Mouse (Mus musculus) spleen, postnatal 10 days (tissue): ENCODE measurements at regions not wholly inside any gene's neighbourhood (a gene's known extent, or its start where the extent isn't known, plus 50 kb on each side); places are given as distances from the start of the nearest gene placed in this dataset.
"Not testable (repeated sequence)": the region's sequence is repeated elsewhere in the genome, so short reads cannot be mapped to it uniquely, and the experiment has no call there.

Experiments
- DNase-seq, 2 experiments: peaks; one replicate each; pipeline ENCODE4 v3.0.0; 2021 to 2022; ENCODE audit warnings: low spot score in 2 of 2

DNA sequence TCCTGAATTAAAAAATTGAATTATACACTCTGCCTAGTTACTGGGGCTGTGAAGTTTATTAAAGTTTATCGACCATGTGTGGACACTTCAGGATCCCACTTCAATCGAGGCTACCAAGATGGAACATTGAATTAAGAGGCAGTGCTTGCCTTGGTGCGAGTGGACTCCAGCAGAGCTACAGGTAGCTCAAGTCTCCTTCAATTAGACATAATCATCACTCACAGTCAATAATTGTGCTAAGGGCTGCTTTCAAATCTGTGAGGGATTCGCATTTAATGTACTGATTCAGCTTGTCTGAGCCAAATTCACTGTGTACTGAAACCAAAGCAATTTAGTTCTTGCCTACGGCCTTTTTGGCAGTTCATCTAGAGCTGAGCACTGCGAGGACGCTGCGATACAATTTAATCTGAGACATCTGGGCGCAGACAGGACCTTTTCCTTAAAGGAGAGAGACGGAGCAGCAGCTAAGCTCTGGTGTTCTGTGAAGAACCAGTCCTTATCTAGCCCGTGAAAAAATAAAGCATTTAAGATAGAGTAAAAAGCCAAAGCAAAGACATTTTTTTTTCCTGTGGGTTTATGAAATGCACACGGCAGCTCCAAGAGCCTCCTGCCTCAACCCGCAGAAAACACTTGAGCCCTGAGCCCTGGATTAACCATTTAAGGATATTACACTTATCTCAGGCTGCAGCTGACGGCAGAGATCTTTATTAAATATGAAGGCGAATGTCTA lies 220.8 kb upstream of the Irx1 start:
- DNase-seq, result no peak

DNA sequence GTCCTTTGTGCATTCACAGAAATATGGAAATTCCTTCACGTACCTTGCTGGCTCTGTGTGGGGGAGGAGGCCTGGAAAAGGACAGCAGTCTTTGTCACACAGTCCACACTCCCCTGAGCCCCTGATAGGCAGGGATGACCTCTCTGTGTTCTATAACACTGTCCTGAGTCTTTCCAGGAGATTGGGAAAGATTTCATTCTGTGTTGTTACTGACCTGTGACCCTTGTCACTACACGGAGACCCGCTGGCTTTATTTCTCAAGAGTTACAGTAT lies 221.3 kb upstream of the Irx1 start:
- DNase-seq, result no peak

DNA sequence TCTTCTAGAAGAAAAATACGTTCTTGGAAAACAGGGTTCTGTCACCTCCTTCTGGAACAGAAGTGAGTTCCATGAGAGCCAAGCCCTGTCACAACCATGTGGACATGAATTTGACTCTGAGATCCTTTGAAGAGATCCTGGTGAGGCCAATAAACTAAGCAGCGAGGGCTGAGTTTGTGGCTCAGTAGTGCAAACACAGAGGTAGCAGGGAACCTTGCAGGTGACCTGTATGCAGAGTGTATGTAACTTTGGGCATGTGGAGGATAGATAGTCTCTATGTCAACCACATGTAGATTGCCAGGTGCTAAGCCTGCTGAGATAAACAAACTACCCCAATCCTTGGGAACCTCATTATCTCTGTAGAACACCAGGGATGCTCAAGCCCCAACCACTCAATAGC lies 232.4 kb upstream of the Irx1 start:
- DNase-seq, result no peak

DNA sequence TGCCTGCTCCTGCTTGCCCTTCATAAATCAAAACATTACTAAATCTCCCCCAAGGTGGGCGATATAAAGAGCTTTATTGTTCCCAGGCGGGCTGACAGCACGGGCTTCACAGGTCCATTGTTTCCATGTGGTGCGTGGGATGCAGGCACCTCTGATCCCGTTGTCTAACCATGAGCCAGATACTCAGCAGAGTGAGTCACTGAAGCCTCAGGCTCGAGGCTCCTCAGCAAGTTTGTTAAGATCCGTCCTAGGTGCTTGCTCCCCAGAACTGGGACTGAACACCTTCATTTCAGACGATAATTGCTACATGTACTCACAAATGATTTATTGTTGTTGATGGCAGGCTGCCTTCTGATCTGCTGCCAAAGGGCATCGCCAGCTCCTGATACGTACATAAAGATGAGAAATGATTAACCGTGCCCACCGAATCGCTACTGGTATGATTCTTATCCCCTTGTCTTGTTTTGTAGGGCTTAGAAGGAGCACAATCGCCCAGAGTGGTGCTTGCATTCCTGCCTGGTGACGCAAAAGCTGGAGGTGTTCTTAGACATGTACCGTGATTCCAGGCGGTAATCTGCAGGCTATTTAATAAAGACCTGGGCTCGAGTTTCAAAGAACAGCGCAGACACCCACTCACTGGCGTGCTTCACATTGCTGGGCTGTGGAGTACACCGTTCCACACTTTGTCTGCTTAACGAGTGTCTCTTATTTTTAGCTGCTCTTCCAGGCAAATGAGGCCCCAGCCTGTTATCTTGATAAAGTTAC lies 235.0 kb upstream of the Irx1 start:
- DNase-seq, result no peak

DNA sequence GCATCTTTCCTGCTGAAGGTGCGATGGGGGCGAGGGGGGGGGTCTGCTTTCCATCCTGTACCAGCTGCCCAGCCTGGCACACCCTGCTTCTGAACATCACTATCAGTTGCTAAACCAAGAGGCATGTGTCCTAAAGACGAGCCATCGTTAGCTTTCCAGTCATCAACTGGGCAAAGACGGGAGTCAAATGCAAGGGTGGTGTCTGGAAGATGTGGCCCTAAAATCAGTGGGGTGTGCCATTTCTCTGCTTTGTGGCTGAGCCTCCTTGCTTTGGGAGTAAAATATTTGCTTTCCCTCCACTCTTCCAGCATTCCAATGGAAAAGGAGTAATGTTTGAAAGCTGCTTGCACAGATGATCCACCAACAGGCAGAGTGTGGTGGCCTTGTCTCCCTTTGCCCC lies 246.0 kb upstream of the Irx1 start:
- DNase-seq, result no peak

DNA sequence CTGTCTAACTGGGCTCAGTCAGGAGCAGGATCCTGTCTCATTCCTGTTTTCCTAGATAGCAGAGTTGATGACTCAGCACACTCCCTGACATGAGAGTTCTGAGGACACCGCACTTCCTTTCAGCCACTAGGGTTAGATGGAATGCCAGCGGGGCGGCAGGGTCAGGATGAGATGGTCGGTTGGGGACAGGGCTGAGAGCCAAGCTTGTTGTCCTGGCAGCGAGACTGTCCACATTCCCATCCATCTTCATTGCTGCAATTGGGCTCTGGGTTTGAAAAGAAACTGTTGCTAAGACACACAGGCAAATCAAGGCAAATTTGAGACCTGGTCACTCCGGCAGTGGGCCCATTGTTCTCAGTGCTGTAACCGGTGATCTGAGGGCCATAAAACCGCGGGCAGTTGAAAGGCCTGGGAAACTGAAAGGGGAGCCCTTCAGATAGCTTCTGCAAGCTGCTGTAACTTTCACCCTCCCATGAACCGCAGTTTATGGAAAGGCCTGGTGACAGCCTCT lies 246.5 kb upstream of the Irx1 start:
- DNase-seq, result no peak

DNA sequence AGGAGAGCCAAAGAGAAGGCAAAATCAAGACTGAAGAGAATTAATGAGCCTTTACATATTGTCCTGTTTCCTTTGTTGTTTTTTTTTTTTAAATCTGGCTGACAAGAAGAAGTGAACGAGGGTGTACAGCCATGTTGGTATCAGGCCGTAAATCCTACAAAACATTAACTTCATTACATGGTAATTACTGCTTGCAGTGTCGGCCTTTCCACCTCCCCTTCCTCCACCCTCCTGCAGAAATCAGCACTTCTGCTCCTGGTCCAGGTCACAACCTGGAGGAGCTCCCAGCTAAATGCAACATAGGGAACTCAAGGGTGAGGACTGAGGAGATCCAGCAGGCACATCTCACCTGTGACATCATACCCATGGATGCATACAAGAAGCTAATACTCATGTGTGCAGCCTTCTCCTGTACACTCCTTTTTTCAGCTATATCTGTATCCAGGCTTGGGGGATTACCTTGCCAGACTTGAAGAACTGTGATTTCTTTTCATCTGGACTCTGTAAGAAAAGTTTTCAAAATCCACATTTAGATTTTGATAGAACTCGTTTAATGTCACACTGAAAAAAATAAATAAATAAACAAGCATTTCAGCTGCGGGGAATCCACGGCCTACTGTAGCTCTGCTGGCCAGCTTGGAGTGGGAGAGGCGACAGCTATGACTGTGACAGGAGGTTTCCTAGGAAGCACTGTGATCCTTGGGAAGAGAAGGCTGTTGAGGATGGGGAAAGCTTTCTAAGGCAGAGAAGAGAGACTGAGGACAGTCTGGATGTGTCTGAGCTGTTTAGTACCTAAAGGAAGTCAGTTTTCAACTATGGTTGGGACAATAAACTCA lies 247.2 kb upstream of the Irx1 start:
- DNase-seq, result no peak

DNA sequence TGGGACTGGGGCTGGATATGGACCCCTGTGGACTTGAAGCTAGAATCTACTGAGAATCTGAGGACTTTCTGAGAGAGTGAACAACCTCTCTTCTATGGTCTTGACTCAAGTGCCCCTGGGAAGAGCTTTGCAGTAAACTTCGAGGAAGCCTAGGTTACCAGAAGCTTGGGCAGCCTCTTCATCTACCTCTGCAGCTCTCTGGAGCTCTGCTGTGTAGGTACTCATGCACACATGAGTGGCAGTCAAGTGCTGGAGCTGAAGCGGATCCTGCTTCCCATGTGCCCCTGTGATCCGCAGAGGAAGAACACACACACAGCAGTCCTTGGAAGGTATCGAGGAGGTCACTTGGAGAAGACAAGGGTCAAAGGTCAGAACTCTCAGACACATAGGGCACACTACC lies 248.2 kb upstream of the Irx1 start:
- DNase-seq, result no peak

DNA sequence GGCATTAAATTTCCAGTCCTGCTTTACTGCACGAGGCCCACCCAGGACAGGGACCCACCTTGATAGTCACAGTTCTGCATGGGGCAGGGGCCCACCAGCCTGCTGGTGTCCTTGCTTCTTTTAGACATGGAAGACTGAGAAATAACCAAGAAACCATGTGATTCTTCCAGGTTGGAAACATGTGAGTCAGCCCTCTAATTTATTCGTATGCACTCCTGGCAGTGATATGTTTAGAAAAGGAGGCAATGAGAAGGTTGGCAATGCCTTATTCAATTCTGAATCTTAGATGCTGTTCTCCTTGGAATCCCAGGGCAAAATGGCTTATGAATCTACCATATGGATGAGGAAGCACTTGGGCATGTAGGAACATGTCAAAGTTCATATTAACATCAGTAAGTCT lies 249.2 kb upstream of the Irx1 start:
- DNase-seq, result no peak

DNA sequence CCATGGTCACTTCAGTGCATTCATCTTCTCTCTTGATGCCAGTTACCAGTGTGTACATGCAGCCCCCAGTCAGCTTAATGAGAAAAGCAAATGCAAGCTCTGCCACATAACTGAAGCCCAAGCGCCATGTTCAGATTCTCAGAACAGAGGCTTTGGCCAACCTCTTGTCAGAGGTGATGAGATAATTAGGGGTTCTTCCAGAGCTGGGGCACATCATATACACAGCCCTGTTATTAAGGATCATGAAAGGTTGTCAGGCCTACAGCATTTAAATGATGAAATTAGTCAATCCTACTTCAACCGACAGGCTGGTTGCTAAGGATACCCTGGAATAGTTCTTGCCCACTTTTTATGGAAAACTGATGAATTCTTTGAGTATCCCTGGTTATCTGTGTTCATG lies 255.8 kb upstream of the Irx1 start:
- no peak for DNase-seq

DNA sequence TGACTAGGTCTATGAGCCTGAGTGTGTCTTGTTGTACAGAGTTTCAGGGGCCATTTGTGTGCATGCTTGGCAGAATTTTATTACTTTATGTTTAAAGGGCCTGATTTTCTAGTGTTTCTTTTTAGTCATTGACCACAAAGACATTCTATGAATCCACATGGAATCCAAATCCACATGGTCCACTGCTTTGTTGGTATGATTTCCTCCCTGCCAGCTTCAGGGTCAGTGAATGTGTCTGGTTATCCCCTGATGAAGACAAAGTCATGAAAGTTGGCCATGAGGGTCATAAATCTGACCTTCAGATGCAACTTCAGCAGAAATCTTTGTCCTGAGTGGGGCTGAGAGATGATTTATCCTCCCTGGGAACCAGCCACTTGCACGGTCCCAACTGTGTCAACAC lies 263.6 kb upstream of the Irx1 start:
- no peak for DNase-seq

DNA sequence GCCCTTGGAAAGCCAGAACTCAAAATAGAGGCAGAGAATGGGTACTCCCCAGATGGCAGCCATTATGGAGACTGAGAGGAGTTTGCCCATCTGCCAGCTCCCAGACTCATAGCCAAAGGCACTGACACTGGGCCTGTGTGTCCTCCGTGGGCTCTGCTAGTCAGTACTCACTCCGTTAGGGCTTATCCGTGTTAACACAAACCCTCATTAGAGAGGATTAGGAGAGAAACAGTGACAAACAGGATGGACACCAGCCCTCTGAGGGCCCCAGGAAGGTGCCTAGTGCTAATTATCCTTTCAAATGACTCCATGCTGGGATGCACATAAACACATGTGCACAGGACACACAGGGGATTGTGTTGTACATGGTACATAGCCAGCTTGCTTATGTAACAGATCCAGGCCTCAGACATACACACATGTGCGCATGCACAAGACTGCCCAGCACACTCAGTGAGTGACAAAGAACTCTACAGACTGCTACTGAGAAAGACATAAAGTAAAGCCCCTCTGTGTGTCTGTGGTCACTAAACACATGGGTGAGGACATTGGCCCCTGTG lies 267.6 kb upstream of the Irx1 start:
- DNase-seq, result no peak

DNA sequence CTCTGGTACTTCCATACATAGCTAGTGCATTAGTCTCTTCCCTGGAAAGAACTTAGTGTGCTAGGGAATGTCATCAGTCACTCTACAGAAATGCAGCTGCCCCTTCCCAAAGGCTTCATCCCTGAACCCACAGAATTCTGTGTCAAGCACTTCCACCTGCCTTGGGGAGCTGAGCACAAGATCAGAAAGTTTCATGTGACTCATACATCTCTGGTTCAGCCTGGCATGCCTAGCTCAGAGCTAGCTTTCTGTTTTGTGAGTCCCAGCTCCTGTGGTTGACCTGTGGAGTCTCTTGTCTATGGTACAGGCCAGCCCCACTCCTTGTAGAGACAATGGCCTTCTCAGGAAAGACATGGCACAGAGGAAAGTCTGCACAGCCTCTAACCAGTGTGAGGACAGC lies 268.6 kb upstream of the Irx1 start:
- no peak for DNase-seq

DNA sequence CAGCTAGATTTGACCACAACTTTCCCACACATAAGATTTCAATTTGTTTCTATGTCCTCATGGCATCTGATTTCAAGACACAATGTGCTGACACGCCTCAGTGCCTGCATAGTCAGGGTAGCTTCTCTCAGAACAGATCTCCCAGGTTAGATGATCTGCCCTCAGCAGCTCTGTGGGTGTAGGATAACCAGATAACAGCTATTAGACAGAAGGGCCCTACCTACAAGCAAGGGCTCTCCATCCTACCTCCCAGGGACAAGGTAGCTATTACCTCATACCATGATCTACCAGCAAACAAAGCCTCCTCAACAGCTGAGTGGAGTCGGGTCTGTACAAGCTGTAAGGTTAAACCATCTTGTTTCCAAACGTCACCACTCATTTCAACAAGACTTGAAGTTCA lies 278.4 kb upstream of the Irx1 start:
- no peak for DNase-seq

DNA sequence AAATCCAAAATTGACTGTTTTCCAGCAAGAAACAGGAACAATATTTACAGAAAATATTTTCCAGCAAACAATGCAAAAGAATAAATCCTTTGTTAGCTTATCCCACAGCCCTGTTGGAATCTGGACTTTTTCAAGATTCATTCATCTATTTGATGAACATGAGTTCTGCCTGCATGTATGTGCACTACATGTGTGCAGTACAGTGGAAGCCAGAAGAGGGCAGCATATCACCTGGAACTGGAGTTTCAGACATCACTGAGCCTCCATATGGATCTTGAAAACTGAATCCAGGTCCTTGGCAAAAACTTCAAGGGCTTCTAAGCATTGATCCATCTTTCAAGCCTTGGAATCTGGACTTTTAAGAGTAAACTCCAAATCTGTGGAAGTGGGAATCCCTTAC lies 286.9 kb upstream of the Irx1 start:
- DNase-seq, result no peak

DNA sequence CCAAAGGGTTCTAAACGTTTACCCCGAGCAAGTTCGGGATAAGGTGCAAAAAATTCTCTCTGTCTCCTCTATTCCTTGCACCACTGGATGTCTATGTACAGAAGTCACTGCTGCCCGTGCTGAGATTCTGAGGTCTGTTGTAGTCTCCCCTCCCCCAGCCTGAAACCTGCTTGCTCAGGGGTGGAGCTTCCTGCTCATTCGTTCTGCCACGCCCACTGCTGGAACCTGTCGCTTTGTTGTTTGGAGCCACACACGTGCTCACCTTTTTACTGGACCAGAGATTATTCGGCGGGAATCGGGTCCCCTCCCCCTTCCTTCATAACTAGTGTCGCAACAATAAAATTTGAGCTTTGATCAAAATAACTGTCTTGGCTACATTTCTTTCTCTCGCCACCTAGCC lies 289.7 kb upstream of the Irx1 start:
- DNase-seq, result not testable (repeated sequence)

DNA sequence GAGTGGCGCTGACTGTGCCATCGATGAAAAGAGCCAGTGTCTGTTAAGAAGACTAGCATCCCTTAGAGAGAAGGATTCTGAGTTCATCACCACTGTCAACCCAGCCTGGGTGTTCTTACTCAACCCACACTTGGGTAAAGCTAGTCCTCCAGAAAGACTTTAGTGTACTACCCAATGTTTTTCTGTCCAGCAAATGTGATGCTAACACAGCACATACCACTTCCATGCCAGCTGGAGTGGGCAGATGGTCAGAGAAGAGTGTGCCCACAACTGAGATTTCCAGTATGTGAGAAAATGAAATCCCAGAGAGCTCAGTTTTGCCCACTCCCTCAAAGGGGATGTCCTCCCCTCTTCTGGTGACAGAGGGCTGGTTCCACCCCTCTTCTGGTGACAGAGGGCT lies 295.3 kb upstream of the Irx1 start:
- DNase-seq, result no peak

DNA sequence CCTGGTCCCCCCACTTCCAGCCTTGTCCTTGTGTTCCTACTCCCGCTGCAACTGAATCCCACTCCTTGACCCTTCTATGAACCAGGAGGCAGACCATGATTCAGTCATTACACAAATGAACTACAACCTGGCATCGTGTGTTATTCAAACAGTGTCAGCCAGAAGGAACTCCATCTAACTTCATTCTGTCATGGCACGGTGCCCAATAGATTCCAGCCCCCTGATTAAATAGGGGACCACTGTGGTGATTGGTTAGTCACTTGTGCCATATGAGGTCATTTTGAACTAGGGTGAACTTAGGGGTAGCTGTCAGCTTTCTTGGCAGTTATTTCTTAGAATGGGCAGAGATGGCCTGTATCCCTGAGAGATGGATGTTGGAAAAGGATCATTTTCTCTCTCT lies 300.9 kb upstream of the Irx1 start:
- no peak for DNase-seq

DNA sequence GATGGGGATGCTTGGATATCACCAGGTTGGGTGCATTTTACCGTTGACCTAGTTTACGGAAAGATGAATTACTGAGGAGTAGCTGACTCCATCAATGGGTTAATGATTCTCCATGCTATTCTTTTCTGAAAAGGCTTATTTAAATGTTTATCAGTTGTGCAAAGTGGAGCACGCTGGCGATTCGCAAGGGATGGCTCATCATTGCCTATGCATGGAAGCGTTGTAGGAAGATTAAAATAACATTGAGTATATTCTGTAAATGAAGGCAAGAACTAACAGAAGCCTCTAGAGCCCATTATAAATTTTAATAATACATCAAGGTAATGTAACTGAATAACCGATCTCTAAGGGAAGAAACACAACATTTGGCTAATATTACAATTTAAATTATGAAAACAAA lies 301.6 kb upstream of the Irx1 start:
- DNase-seq, result no peak

DNA sequence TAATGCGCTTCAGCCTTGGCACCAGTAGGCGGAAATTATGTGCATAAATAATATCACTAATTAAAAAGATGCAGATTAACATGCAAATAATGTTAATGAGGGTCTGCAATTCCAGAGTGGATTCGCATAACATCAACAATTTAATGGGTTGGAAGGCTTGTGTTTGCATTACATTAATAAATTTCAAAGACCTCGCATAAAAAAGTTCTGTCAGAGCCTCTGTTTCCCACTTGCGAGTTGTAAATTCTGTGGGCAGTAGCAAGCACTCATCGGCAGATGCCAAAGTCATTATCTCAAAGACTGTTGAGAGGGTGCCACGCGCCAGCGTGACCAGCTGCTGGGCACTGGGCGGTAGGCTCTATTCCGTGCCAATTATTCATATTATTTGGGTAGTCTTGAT lies 302.1 kb upstream of the Irx1 start:
- DNase-seq, result no peak

DNA sequence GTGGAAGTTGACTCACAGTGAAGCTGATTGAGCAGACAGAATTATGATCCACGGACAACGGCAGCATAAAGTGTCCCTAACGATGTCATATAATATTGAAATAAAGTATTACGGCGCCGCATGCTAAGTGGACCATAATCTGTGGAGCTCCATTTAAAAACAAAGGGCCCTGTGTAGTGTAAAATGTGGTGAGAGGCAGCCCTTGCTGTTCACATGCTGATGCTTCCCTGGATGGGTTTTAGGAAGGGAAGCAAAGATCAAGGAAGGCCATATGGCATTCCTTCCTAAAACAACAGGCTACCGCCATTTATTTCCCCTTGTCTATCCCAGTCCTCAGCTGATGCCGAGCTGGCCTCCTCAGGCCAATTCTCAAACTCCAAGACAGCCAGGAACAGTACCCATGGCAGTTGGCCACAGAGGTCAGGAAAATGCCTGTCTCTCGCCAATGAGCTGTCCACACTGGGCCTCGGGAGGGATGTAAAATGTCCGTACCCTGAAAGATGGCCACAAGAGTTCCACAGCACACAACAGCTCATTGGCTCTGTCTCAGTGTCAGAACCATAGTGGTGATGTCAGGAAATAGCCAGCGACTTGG lies 302.7 kb upstream of the Irx1 start:
- no peak for DNase-seq

DNA sequence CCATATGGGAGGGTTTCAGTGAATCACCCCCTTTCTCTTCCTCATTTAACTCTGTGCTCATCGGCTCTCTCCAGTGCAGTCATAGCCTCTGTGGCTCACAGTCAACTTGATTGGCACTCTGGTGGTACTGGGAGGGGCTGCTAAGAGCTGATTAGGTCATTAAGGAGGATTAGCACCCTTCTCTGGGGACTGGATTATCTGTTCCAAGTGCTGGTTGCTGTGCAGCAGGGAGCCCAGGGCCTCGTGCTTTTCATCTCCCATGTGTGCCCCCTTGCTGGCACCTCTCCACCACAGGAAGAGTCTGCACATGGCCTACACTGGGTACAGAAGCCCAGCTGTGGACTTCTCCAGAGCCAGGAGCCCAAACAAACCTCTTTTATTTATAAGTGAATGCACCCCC lies 316.8 kb upstream of the Irx1 start:
- no peak for DNase-seq
